Mouse (Mus musculus): ENCODE results near the gene Rai14. TPM values are rescaled to one million over a fixed set of nuclear protein-coding genes. Genes with fewer than 3 reads are reported as not detected.
"Not testable (repeated sequence)": the region's sequence is repeated elsewhere in the genome, so short reads cannot be mapped to it uniquely, and the experiment has no call there.

The Rai14 gene
- polyA plus RNA-seq, 1 experiment, result 20.0 TPM

DNA sequence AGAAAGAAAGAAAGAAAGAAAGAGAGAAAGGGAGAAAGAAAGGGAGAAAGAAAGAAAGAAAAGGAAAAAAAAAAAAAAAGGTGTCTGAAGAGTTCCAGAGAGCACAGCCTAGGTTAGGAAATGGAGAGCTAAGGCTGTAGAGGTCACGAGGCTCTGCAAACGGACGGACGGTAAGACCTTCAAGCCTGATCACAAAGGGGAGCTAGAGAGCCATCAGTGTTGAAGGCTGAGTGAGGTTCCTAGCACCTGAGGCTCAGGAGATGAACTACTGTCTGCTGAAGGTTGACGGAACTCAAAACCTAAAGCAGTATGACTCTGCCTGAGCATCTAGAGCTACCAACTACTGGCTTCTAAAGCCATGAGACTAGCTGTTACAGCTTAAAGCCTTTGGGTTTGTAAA, 179.8 kb downstream of the Rai14 start:
- no peak for DNase-seq (ENCODE audit: low spot score)

DNA sequence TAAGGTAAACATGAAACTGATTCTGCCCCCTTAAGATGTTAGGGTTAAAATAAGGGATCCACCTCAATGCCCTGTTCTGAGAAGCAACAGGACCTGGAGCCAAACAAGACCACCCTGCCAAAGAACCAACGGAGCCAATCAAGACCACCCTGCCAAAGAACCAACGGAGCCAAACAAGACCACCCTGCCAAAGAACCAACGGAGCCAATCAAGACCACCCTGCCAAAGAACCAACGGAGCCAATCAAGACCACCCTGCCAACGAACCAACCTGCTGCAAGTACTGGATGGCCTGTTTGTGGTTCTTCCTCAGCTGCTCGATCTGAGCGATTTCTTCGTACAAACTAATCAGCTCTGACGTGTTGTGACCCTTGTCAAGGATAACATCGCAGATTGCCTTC, 181.1 kb downstream of the Rai14 start:
- not testable (repeated sequence) for DNase-seq (ENCODE audit: low spot score)

DNA sequence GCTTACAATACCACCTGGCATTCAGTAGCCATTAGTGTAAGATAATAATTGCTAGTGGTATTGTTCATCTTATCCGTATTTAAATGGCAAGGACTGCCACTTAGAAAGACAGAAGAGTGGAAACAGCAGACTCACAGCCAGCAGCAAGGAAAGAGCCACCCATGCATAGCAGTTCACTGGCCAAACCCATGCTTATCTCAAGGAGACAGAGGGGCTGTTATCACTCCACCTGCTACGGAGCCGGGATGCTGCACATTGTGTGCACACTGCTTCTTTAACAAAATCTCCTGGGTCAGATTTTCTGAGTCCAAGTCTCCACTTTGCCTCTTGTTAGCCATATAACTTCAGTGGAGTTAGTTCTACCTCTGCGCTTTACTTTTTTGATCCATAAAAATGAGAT, 183.1 kb downstream of the Rai14 start:
- no peak for DNase-seq (ENCODE audit: low spot score)

DNA sequence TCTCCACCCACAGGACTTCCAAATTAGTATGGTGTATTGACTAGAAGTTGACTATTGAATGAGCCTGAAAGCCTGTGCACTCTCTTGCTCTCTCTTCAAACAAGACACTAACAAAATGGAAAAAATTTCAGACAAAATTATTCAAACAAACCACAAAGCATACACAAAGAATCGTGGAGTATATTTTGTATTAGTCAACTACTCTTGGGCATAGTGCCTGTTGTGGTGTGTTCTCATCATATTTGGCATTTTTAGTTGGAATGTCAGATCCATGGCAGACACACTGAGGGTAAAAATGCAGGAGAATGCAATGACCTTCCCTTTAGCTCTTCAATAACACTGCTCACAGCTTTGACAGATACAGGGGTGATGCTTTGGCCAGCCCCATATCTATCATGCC, 188.5 kb downstream of the Rai14 start:
- DNase-seq (ENCODE audit: low spot score), result no peak

Other genes with a start within 250 kb of the Rai14 start
- gene Dnajc21, start 244.1 kb downstream of the Rai14 start, polyA plus RNA-seq (2012; rRNA removed), result 9.6 and 13.2 TPM in 2 replicates
- 22.9 and 24.6 TPM in 2 replicates for gene Brix1, start 228.7 kb downstream of the Rai14 start, polyA plus RNA-seq (2012; rRNA removed)
- gene Rad1, start 228.6 kb downstream of the Rai14 start, polyA plus RNA-seq (2012; rRNA removed), result 15.4 and 20.9 TPM in 2 replicates
- gene Ttc23l, start 156.0 kb downstream of the Rai14 start, polyA plus RNA-seq (2012; rRNA removed), result 0.26 and 0.34 TPM in 2 replicates
- 36.5 and 42.8 TPM in 2 replicates for gene C1qtnf3, start 237.7 kb upstream of the Rai14 start, polyA plus RNA-seq (2012; rRNA removed)

Data from urinary bladder, adult 2 months (tissue).